Mouse (Mus musculus) adrenal gland, adult 2 months (tissue): ENCODE measurements around the gene Tmtc4. TPM values are rescaled to one million over a fixed set of nuclear protein-coding genes. Genes with fewer than 3 reads are reported as not detected.

Experiments
- DNase-seq: peaks from one replicate; pipeline ENCODE4 v3.0.0; 2021
- polyA plus RNA-seq: library from polyadenylated mRNA; depleted of rRNA; stranded (reverse); fragments of >200 nt; gene quantifications from 2 replicates; pipeline ENCODE4 v1.2.3, GENCODE M21; 2012
- total RNA-seq, 2 experiments: library from RNA; stranded (reverse); gene quantifications; 2 replicates each; pipeline ENCODE4 v1.2.3; 2021

The Tmtc4 gene
- total and polyA plus RNA-seq, 3 experiments = 3.0 to 22.4 (median 18.7) TPM

- DNase-seq = no peak
These were observed 8.8 kb downstream of the Tmtc4 start for GRCm38 (mm10) chr14:122974854-122975570.

DNA sequence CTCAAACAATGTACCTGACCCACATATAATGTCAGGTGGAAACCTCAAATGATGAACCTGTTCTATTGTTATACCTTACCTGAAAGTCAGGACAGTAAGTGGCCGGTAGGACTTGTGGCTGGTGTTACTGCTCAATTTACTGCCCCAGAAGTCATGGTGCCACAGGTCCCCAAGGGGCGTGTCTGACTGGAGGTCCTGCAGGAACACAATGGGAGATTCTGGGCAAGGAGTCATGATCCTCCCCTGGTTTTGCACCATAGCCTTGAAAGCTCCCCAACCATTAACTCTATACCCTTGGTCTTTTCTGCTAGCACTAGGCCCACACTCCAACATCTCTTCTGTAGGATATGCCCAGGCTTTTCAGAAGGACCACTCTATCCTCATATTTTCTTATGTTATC, 10.7 kb downstream of the Tmtc4 start:
- DNase-seq = no peak

DNA sequence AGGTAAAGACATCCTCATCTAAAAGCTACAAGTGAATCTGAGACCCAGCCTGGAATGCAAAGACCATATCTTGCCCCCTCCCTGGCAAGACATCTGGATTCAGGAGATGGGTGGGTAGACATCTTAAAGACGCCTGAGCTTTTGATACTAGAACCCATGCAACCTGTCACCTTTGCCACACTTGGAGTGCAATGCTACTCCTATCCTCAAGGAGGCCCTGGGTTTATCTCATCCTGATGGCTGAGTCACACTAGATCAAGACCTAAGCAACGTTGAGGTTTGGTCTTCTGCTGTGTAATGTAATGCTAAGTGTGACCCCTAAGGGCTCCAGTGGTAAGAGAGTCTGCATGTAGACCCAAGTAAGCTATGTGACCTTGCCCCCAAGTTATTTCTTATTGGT, 15.8 kb downstream of the Tmtc4 start:
- no peak for DNase-seq

DNA sequence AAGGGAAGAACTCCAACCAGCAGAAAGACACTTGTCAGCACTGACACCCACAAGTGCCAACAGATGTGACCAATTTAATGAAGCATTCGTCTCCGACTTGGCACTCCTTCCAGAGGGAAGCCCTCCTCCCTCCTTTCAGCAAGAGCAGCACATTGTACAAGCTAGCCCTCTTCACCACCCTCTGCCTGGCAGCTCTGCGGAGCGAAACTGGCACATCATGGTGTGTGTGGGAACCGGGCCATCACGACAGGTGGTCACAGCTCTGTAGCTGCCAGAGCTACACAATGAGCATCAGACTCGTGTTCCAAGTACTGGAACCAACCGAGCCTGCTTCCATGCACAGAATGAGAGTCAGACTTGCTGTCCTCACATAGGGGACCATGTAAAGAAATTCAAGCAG, 25.9 kb downstream of the Tmtc4 start:
- DNase-seq = no peak

GRCm38 (mm10) chr14:122953331-122953730, 30.5 kb downstream of the Tmtc4 start:
- peak; percentile 53 for DNase-seq

DNA sequence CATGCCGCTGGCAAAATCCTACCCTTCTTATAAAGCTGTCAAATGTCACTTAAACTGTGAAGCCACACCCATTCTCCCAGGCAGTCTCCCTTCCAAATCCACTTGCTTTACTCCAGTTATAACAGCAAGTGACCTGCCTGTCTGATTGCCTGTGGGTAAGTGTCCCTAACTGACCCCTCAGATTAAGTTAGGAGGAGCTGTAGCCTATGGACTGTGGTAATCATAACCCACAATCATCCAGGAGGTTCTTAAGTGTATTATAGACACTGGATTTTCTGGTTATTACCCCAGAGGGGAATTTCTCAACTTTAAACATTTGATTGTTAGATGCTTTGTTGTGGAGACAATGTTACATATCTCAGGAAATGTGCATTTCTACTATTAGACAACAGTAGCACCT, 31.3 kb downstream of the Tmtc4 start:
- DNase-seq = no peak

- no peak for DNase-seq
These were observed 32.0 kb downstream of the Tmtc4 start for GRCm38 (mm10) chr14:122951676-122952445.

DNA sequence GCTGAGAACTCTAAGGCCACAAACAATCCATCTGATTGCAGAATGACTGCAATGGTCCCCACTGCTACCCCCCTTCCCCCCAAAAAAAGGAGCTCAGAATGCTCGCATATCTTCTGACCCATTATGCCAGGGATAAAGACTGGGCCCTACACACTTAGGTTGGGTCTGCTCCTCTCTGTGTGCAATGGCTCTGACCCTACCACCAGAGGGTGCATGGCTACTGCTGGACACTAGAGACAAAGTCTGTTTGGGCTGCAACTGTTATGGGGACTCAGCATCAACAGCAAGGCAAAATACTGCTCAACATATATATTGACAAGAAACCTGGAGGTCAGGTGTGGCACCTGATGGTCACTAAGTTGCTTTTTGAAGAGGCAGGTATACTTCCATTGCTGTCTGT, 32.9 kb downstream of the Tmtc4 start:
- no peak for DNase-seq

GRCm38 (mm10) chr14:122943475-122943853, 40.4 kb downstream of the Tmtc4 start:
- DNase-seq = no peak

- DNase-seq = no peak
These were observed 40.9 kb downstream of the Tmtc4 start for GRCm38 (mm10) chr14:122942757-122943474.

DNA sequence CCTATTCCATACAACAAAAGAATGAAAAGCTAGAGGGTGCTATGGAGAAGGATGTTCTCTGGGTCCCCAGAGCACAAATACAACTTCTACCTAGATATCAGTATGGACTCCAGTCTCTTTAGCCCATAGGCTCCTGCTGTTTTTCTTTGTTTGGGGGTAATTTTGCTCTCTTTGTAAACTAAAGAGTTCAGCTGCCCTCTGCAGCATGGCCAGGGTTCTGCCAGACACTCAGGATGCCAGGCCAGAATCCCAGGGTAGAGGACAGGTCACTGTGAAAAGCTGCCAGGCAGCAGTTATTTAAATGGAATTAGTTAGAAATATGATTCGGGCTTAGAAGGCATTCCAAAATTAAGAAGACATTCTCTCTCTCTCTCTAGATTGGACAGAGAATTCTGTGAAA, 47.4 kb downstream of the Tmtc4 start:
- no peak for DNase-seq

DNA sequence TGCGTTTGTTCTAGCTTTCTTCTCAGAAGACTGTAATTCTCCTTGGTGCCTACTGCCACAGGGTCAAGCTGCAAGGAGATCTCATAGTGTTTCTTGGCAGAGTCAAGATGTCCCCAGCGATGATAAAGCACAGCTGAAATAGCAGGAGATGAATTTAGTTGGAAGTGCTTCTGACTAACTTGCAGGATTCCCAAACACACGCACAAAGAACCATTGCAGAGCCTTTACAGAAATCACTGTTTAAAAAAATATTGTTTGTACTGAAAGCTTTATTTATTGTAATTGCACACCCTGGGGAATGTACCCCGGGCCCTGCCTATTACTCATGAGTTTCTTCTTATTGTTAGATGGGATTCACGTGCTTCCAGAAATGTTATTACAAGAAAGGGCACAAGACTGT, 63.8 kb downstream of the Tmtc4 start:
- no peak for DNase-seq

- DNase-seq = no peak
These were observed 66.2 kb downstream of the Tmtc4 start for GRCm38 (mm10) chr14:122917676-122918075.

DNA sequence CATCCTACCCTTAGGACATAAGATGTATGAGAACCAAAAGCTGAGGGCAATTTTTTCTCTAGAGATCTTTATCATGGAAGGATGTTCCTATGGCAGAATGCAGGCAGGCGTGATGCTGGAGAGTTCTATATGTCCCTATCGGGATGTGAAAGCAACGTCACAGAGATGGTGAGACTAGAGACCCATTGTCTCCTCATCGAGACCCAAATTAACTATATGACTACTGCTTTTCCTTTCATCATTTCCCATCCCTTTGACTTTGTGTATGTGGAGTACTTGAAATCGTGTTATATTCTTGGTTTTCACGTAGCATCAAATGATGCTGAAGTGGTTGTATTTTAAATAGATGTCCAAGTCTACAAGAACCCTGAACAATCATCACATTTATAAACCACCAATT, 70.2 kb downstream of the Tmtc4 start, which contains the start of gene Ggact:
Gene Ggact, minus strand, starts transcription at position 101 of the 400 bp plus-strand sequence.
- DNase-seq = no peak

GRCm38 (mm10) chr14:122912812-122913498, 70.9 kb downstream of the Tmtc4 start:
- DNase-seq = peak; percentile 86

DNA sequence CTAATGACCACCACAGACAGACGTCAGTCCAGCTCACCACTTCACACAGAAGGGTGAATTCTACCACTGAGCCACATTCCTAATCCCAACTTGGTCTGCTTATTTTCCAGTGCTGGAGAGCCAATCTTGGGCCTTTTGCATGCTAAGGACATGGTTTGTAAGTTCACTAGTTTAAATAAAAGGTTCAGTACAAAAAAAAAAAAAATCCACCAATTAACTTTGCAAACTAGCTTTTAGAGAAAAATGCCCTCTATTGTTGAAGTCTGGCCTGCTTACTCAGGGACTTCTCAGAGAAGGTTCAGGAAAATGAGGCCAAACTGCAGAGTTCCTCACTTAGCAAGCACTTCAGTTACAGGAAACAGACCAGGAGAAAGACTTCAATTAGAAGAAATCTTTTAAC, 71.7 kb downstream of the Tmtc4 start:
- DNase-seq = no peak

DNA sequence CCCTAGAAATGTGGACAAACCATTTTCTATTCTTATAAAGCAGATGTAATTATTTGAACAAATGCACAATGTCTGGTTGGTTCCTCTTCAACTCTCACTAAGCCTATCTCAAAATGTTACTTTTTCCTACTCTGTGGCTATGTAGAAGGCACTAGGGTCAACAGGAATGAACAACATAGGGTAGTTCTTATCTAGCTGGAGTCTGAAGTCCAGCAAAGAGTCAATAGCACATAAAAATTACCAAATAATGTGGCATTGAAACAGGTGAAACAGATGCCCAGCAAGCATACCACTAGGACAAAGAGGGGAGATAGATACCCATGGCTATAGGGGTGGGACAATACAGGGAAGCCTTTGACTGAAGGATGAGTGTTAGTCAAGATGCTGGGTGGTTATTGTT, 72.6 kb downstream of the Tmtc4 start:
- DNase-seq = no peak

- no peak for DNase-seq
These were observed 74.3 kb downstream of the Tmtc4 start for GRCm38 (mm10) chr14:122909368-122910091.

- no peak for DNase-seq
These were observed 75.8 kb downstream of the Tmtc4 start for GRCm38 (mm10) chr14:122908075-122908474.

DNA sequence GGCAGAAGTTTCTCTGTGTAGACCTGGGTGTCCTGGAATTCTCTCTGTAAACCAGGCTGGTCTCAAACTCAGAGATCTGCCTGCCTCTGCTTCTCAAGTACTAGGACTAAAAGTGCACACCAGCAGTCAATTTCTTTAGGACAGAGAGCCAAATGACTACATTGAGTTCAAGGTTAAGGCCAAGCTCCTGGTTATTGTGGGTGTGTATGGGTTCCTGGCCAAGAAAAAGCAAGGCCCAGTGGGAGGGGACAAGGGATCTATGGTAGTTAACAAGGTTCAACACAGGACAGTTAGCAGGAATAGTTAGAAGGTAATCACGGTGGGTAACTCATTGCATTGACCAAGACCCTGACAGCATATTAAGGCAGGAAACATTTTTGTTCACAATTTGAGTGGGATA, 78.8 kb downstream of the Tmtc4 start:
- peak; percentile 28 for DNase-seq

DNA sequence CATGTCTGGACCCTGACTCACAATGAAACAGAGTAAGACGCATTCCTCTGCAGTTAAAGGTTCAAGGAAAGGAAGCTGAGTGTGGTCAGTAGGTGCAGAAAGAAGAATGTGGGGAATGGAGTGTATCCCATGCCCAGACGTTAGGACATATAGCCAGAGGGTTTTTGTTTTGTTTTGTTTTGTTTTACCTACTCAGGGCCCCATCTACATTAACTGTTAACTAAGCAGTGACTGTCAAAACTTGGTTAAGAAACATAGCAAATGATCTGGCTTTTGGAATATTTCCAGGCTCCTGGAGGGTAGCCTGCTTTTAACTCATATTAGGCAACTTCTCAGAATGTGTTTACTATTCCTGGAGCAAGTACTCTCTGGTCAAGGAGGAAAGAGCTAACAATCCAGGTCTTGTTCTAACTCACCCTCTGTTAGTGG, 79.9 kb downstream of the Tmtc4 start:
- peak; percentile 59 for DNase-seq

GRCm38 (mm10) chr14:122902884-122903283, 81.0 kb downstream of the Tmtc4 start:
- DNase-seq = peak; percentile 85
